Mouse (Mus musculus) embryonic facial prominence, embryonic 12.5 days (tissue): Measurements from ENCODE around the gene Rhoq. TPM values are rescaled to one million over a fixed set of nuclear protein-coding genes. Genes with fewer than 3 reads are reported as not detected.

Source experiments
- ATAC-seq: fragments of 200-750 bp; cut with Nextera tagmentation; 2 replicates; pipeline ENCODE4 v1.8.0; 2017; ENCODE audit not compliant: insufficient number of reproducible peaks, insufficient read depth, low FRiP score, low TSS enrichment
- H3K27ac ChIP-seq: fragments of 300-500 bp; sonication (generic); 2 replicates; pipeline ENCODE4 v1.5.1; 2016; ENCODE audit warnings: mild to moderate bottlenecking
- H3K27me3 ChIP-seq: fragments of 300-500 bp; sonication (generic); 2 replicates; pipeline ENCODE4 v1.6.1; 2016; ENCODE audit warnings: mild to moderate bottlenecking, moderate library complexity
- H3K36me3 ChIP-seq: fragments of 300-500 bp; sonication (generic); 2 replicates; pipeline ENCODE4 v1.6.1; 2016; ENCODE audit warnings: mild to moderate bottlenecking
- H3K4me1 ChIP-seq: fragments of 300-500 bp; sonication (generic); 2 replicates; pipeline ENCODE4 v1.6.1; 2016
- H3K4me2 ChIP-seq: fragments of 300-500 bp; sonication (generic); replicated peaks from 2 replicates; pipeline ENCODE4 v1.6.1; 2016; ENCODE audit warnings: mild to moderate bottlenecking, moderate library complexity
- H3K4me3 ChIP-seq: fragments of 300-500 bp; sonication (generic); 2 replicates; pipeline ENCODE4 v1.5.1; 2016; ENCODE audit warnings: mild to moderate bottlenecking
- H3K9ac ChIP-seq: fragments of 300-500 bp; sonication (generic); 2 replicates; pipeline ENCODE4 v1.6.1; 2016; ENCODE audit warnings: mild to moderate bottlenecking, moderate library complexity
- H3K9me3 ChIP-seq: fragments of 300-500 bp; sonication (generic); 2 replicates; pipeline ENCODE4 v1.6.1; 2016; ENCODE audit warnings: mild to moderate bottlenecking, moderate library complexity
- WGBS: fragments of 180-500 bp; shearing (Covaris S2); methylation state at CpG from one replicate; pipeline ENCODE4 v1.1.7; 2016; 5-methylcytosine and 5-hydroxymethylcytosine counted together
- polyA plus RNA-seq: library from polyadenylated mRNA; unstranded; fragments of >200 nt; fragmentation: Nextera tagmentation; extraction: Ambion mirVana; gene quantifications from 2 replicates; pipeline ENCODE4 v1.2.1, GENCODE M21; 2016

The Rhoq gene
- polyA plus RNA-seq, 1 experiment from 2014 or later: 30.0 TPM

GRCm38 (mm10) chr17:86973097-86973496, 10.2 kb downstream of the Rhoq start:
- WGBS: 98% methylated on average over 2 of the region's 2 CpGs
- ATAC-seq: no peak
- Histone ChIP-seq H3K9me3 (no peaks in the 10 kb centered on the region), H3K4me1 (no peaks in the 10 kb centered on the region), H3K4me2 (no peak overlapping the region), H3K27ac (no peak overlapping the region), H3K36me3 (peaks cover 42% of the 10 kb centered on the region), H3K9ac (no peak overlapping the region), H3K27me3 (no peaks in the 10 kb centered on the region), H3K4me3 (no peak overlapping the region)

- H3K27me3 ChIP-seq: no peaks in the 10 kb centered on the region
- H3K4me1 ChIP-seq: no peaks in the 10 kb centered on the region
- ATAC-seq: no peak
- WGBS: 69% methylated on average over 10 of the region's 10 CpGs
- no peak overlapping the region for H3K9ac ChIP-seq
- H3K4me3 ChIP-seq: no peak overlapping the region
- H3K36me3 ChIP-seq: peaks cover 42% of the 10 kb centered on the region
- no peak overlapping the region for H3K4me2 ChIP-seq
- no peaks in the 10 kb centered on the region for H3K9me3 ChIP-seq
- H3K27ac ChIP-seq: no peak overlapping the region
These were observed 13.5 kb downstream of the Rhoq start for GRCm38 (mm10) chr17:86976387-86976786.

DNA sequence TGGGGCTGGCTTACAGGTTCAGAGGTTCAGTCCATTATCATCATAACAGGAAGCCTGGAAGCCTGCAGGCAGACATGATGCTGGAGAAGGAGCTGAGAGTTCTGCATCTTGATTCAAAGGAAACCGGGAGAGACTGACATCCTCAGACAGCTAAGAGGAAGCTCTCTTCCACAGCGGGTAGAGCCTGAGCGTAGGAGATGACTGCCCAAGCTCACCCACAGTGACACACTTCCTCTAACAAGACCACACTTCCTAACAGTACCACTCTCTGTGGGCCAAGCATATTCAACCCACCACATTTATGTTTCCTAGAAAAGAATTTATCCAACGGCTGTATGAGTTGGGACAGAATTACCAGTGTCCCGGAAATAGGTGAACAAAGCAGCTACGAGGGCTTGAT, 15.6 kb downstream of the Rhoq start:
- H3K4me2 ChIP-seq: no peak overlapping the region
- no peak overlapping the region for H3K27ac ChIP-seq
- H3K27me3 ChIP-seq: no peaks in the 10 kb centered on the region
- no peaks in the 10 kb centered on the region for H3K9me3 ChIP-seq
- no peaks in the 10 kb centered on the region for H3K4me1 ChIP-seq
- WGBS: 87% methylated on average over 6 of the region's 6 CpGs
- no peak overlapping the region for H3K9ac ChIP-seq
- no peak overlapping the region for H3K4me3 ChIP-seq
- ATAC-seq: no peak
- H3K36me3 ChIP-seq: peaks cover 46% of the 10 kb centered on the region

DNA sequence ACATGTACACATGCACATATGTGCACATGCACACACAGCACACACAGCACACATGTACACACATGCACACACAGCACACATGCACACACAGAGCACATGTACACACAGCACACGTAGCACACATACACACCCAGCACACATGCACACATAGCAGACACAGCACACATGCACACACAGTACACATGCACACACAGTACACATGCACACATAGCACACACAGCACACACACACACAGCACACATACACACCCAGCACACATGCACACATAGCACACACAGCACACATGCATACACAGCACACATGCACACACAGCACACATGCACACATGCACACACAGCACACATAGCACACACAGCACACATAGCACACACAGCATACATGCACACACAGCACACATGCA, 18.3 kb downstream of the Rhoq start:
- Histone ChIP-seq H3K4me2 (no peak overlapping the region), H3K4me1 (peaks cover 3% of the 10 kb centered on the region; the same call in 1 of the 2 replicates), H3K36me3 (peaks cover 32% of the 10 kb centered on the region), H3K27ac (no peak overlapping the region), H3K4me3 (no peak overlapping the region), H3K27me3 (no peaks in the 10 kb centered on the region), H3K9ac (no peak overlapping the region), H3K9me3 (no peaks in the 10 kb centered on the region)
- 90% methylated on average over 1 of the region's 1 CpGs for WGBS
- ATAC-seq: no peak

- no peaks in the 10 kb centered on the region for H3K9me3 ChIP-seq
- H3K27me3 ChIP-seq: no peaks in the 10 kb centered on the region
- WGBS: 97% methylated on average over 2 of the region's 2 CpGs
- H3K4me3 ChIP-seq: no peak overlapping the region
- peaks cover 32% of the 10 kb centered on the region for H3K36me3 ChIP-seq
- no peak overlapping the region for H3K9ac ChIP-seq
- peaks cover 8% of the 10 kb centered on the region; the same call in 1 of the 2 replicates for H3K4me1 ChIP-seq
- no peak for ATAC-seq
- H3K4me2 ChIP-seq: no peak overlapping the region
- no peak overlapping the region for H3K27ac ChIP-seq
These were observed 18.8 kb downstream of the Rhoq start for GRCm38 (mm10) chr17:86981701-86982100.

GRCm38 (mm10) chr17:86982497-86982896, 19.6 kb downstream of the Rhoq start:
- H3K4me1 ChIP-seq: peaks cover 14% of the 10 kb centered on the region; the same call in 1 of the 2 replicates
- H3K27ac ChIP-seq: no peak overlapping the region
- no peaks in the 10 kb centered on the region for H3K9me3 ChIP-seq
- H3K27me3 ChIP-seq: no peaks in the 10 kb centered on the region
- H3K9ac ChIP-seq: no peak overlapping the region
- WGBS: 75% methylated on average over 9 of the region's 9 CpGs
- ATAC-seq: no peak
- peaks cover 32% of the 10 kb centered on the region for H3K36me3 ChIP-seq
- no peak overlapping the region for H3K4me2 ChIP-seq
- no peak overlapping the region for H3K4me3 ChIP-seq

GRCm38 (mm10) chr17:86986449-86987138, 23.7 kb downstream of the Rhoq start:
- Histone ChIP-seq H3K4me1 (peaks cover 14% of the 10 kb centered on the region; the same call in 1 of the 2 replicates), H3K9ac (no peak overlapping the region), H3K36me3 (peaks cover 13% of the 10 kb centered on the region), H3K27ac (no peak overlapping the region), H3K4me2 (0 out of 2 replicates have a peak overlapping the region, but pooled peaks have one; percentile 7), H3K27me3 (no peaks in the 10 kb centered on the region), H3K4me3 (no peak overlapping the region), H3K9me3 (no peaks in the 10 kb centered on the region)
- 45% methylated on average over 17 of the region's 17 CpGs for WGBS
- ATAC-seq: no peak

- no peaks in the 10 kb centered on the region for H3K27me3 ChIP-seq
- no peaks in the 10 kb centered on the region for H3K9me3 ChIP-seq
- ATAC-seq: 0 out of 2 replicates have a peak, but pooled peaks have one; percentile 49
- WGBS: 79% methylated on average over 5 of the region's 5 CpGs
- peaks cover under 1% of the 10 kb centered on the region; the same call in 1 of the 2 replicates for H3K36me3 ChIP-seq
- no peak overlapping the region for H3K4me3 ChIP-seq
- H3K4me2 ChIP-seq: no peak overlapping the region
- no peak overlapping the region for H3K27ac ChIP-seq
- H3K4me1 ChIP-seq: peaks cover 14% of the 10 kb centered on the region; the same call in 1 of the 2 replicates
- no peak overlapping the region for H3K9ac ChIP-seq
These were observed 25.3 kb downstream of the Rhoq start for GRCm38 (mm10) chr17:86988161-86988560.

GRCm38 (mm10) chr17:86988601-86989184, 25.8 kb downstream of the Rhoq start:
- Histone ChIP-seq H3K9me3 (no peaks in the 10 kb centered on the region), H3K4me1 (peaks cover 14% of the 10 kb centered on the region; the same call in 1 of the 2 replicates), H3K27ac (no peak overlapping the region), H3K4me3 (no peak overlapping the region), H3K36me3 (no peaks in the 10 kb centered on the region), H3K4me2 (no peak overlapping the region), H3K27me3 (no peaks in the 10 kb centered on the region), H3K9ac (no peak overlapping the region)
- ATAC-seq: no peak
- WGBS: 64% methylated on average over 6 of the region's 6 CpGs

DNA sequence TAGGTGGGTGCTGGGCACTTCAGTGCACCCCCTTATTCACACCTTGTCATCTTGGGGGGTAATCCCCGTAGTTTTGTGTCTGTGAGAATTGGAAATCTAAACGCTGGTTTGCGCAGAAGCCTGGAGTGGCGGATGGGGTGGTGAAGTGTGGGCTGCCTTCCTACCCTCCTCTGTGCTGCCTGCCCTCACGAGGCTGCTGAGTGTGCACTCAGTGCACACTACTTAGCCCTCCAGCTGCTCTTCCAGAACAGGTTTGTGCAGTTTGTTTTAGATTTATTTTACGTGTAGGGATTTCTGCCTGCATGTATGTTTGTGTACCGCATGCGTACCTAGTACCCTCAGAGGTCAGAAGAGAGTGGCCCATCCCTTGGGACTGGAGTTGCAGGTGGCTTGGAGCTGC, 28.4 kb downstream of the Rhoq start:
- no peak overlapping the region for H3K9ac ChIP-seq

GRCm38 (mm10) chr17:86997323-86997722, 34.4 kb downstream of the Rhoq start:
- Histone ChIP-seq H3K27ac (no peak overlapping the region), H3K36me3 (peaks cover 20% of the 10 kb centered on the region), H3K9me3 (no peaks in the 10 kb centered on the region), H3K9ac (no peak overlapping the region), H3K4me2 (no peak overlapping the region), H3K4me3 (no peak overlapping the region), H3K27me3 (no peaks in the 10 kb centered on the region), H3K4me1 (no peaks in the 10 kb centered on the region)
- WGBS: 93% methylated on average over 6 of the region's 6 CpGs
- ATAC-seq: no peak

More for the DNA sequence above, 28.4 kb downstream of the Rhoq start:
- H3K4me2 ChIP-seq: no peak overlapping the region
- H3K27me3 ChIP-seq: no peaks in the 10 kb centered on the region
- H3K4me3 ChIP-seq: no peak overlapping the region
- no peaks in the 10 kb centered on the region for H3K36me3 ChIP-seq
- no peak overlapping the region for H3K27ac ChIP-seq
- peaks cover 11% of the 10 kb centered on the region; the same call in 1 of the 2 replicates for H3K4me1 ChIP-seq
- no peaks in the 10 kb centered on the region for H3K9me3 ChIP-seq
- no peak for ATAC-seq
- WGBS: 84% methylated on average over 8 of the region's 8 CpGs

DNA sequence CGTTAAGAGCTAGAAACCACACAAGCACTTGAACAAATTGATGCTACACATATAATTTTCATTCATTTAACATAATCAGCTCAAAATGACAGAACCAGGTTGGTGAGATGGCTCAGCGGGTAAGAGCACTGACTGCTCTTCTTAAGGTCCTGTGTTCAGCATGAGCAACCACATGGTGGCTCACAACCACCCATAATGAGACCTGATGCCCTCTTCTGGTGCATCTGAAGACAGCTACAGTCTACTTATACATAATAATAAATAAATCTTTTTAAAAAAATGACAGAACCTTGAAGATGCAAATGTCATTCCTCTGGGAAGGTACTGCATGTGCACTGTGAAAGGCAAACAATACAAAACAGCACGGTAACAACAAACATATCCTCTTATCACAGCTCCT, 46.1 kb downstream of the Rhoq start:
- H3K9ac ChIP-seq: no peak overlapping the region
- WGBS: 88% methylated on average over 3 of the region's 3 CpGs
- H3K27ac ChIP-seq: no peak overlapping the region
- no peak overlapping the region for H3K4me3 ChIP-seq
- H3K36me3 ChIP-seq: peaks cover 16% of the 10 kb centered on the region
- no peaks in the 10 kb centered on the region for H3K4me1 ChIP-seq
- no peak for ATAC-seq
- H3K27me3 ChIP-seq: no peaks in the 10 kb centered on the region
- no peak overlapping the region for H3K4me2 ChIP-seq
- H3K9me3 ChIP-seq: no peaks in the 10 kb centered on the region
